Mouse (Mus musculus) cerebellum, adult 2 months (tissue): ENCODE results near the gene Epha3. TPM values are rescaled to one million over a fixed set of nuclear protein-coding genes. Genes with fewer than 3 reads are reported as not detected.

Experiments used
- DNase-seq, 2 experiments: peaks; one replicate each; pipeline ENCODE4 v3.0.0; 2021
- H3K27ac ChIP-seq: fragments of 200-500 bp; 2 replicates; pipeline ENCODE4 v1.5.1; 2012; ENCODE audit warnings: low read length, control low read depth, inconsistent platforms; ENCODE audit not compliant: insufficient read depth
- H3K27me3 ChIP-seq: fragments of 200-500 bp; 2 replicates; pipeline ENCODE4 v1.6.1; 2012; ENCODE audit warnings: inconsistent platforms, mild to moderate bottlenecking, low read length, moderate library complexity; ENCODE audit not compliant: control insufficient read depth, insufficient read depth
- H3K4me1 ChIP-seq: fragments of 200-500 bp; 2 replicates; pipeline ENCODE4 v1.6.1; 2011; ENCODE audit warnings: low read length; ENCODE audit not compliant: control insufficient read depth, insufficient read depth
- H3K4me3 ChIP-seq: fragments of 200-500 bp; replicated peaks from 2 replicates; pipeline ENCODE3; 2011; ENCODE audit warnings: mild to moderate bottlenecking, low read depth, low read length, control low read depth; ENCODE audit not compliant: insufficient read depth
- CTCF ChIP-seq: fragments of 200-500 bp; IDR thresholded peaks from 2 replicates; pipeline ENCODE4 v1.5.1; 2011; ENCODE audit warnings: low read depth, mild to moderate bottlenecking, control low read depth, low read length, moderate library complexity, borderline replicate concordance; ENCODE audit not compliant: insufficient read depth
- POLR2A ChIP-seq: fragments of 200-500 bp; IDR thresholded peaks from 2 replicates; pipeline ENCODE4 v1.6.1; 2011; ENCODE audit warnings: low read length, control low read depth, borderline replicate concordance; ENCODE audit not compliant: insufficient read depth
- WGBS: fragments of 180-500 bp; shearing (Covaris S2); methylation state at CpG from one replicate; pipeline ENCODE4 v1.1.7; 2018; 5-methylcytosine and 5-hydroxymethylcytosine counted together
- polyA plus RNA-seq: library from polyadenylated mRNA; depleted of rRNA; stranded (reverse); fragments of >200 nt; gene quantifications from 2 replicates; pipeline ENCODE4 v1.2.3, GENCODE M21; 2012

Epha3 gene
- polyA plus RNA-seq, 1 experiment, result 5.3 TPM

GRCm38 (mm10) chr16:63856658-63857552 is 7.1 kb downstream of the Epha3 start:
- peak overlapping the region; percentile 72 for H3K27ac ChIP-seq
- DNase-seq, result peak; percentile 84 to 86
- H3K4me1 ChIP-seq, result peaks cover 2% of the 10 kb centered on the region; the same call in 1 of the 2 replicates
- H3K4me3 ChIP-seq, result peak overlapping the region; percentile 94
- 1% methylated on average over 33 of the region's 33 CpGs for WGBS
- no peaks in the 10 kb centered on the region for H3K27me3 ChIP-seq
- TF ChIP-seq POLR2A, result peak; percentile 9; the same call in 1 of the 2 replicates
- TF ChIP-seq CTCF, result peak; percentile 66

- DNase-seq, result no peak
Measured at GRCm38 (mm10) chr16:63850297-63850696, 13.7 kb downstream of the Epha3 start.

DNA sequence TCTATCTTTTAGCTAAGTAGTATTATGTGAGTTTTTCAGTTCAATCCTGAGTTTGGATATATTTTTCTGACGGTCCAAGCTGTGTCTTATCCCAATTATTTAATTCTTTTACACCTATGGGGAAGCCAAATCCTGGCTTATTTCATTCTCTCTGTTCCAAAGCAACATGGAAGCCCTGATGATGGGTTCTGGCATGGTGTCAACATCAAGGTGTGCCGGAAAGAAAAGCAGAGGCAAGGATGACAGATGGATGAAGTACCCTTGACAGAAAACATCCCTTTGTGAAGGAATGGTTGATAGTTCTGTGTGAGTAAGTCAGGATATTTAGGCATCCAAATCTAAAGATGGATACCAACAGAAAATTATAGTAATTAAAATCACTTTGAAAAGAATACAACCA is 21.1 kb downstream of the Epha3 start:
- 39% methylated on average over 2 of the region's 2 CpGs for WGBS
- Histone ChIP-seq H3K4me3 (no peak overlapping the region), H3K4me1 (no peaks in the 10 kb centered on the region), H3K27me3 (no peaks in the 10 kb centered on the region), H3K27ac (no peak overlapping the region)
- TF ChIP-seq CTCF (no peak), POLR2A (no peak)
- no peak for DNase-seq

More at GRCm38 (mm10) chr16:63850297-63850696, 13.7 kb downstream of the Epha3 start:
- H3K4me3 ChIP-seq, result no peak overlapping the region
- H3K27me3 ChIP-seq, result no peaks in the 10 kb centered on the region
- TF ChIP-seq POLR2A, result no peak
- TF ChIP-seq CTCF, result no peak
- no peaks in the 10 kb centered on the region for H3K4me1 ChIP-seq
- 90% methylated on average over 3 of the region's 3 CpGs for WGBS
- H3K27ac ChIP-seq, result no peak overlapping the region

DNA sequence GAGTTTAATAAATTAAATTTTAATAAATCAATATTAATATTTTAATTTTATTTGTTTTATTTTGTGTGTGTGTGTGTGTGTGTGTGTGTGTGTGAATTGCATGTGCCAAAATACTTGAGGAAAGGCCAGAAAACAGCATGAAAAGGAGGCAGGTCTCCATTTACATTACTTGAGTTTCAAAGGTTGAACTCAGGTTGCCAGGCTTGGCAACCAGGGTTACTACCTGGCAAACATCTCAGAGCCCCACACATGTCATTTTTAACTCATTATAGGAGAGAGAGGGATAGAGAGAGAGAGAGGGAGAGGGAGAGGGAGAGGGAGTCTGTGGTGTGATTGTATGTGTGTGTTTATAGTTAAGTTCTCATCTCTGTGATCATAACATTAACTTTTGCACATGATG is 26.5 kb downstream of the Epha3 start:
- Histone ChIP-seq H3K27ac (no peak overlapping the region), H3K4me3 (no peak overlapping the region), H3K27me3 (no peaks in the 10 kb centered on the region), H3K4me1 (no peaks in the 10 kb centered on the region)
- peak in 1 of 2 experiments; percentile 24 for DNase-seq
- TF ChIP-seq POLR2A (no peak), CTCF (no peak)

DNA sequence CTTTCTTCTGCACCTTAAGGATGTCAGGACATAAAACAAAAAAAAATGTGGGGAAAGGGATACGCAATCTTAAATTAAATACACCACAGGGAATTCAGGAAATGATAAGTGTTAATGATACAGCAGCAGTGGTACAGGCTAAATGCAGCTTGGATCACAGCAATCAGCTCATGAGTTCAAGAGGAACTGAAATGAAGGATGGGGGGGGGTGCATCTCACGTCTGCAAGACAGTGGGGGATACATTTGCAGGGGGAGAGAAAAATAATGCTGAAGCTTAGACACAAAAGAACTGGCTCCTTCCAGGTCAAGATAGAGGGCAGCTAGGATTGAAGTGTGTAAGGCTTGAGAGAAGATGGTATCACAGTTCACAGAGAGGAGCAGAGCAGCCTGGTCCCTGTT is 42.8 kb downstream of the Epha3 start:
- TF ChIP-seq POLR2A (no peak), CTCF (no peak)
- H3K27me3 ChIP-seq, result no peaks in the 10 kb centered on the region
- 86% methylated on average over 2 of the region's 2 CpGs for WGBS
- no peaks in the 10 kb centered on the region; the same call in 1 of the 2 replicates for H3K4me1 ChIP-seq
- DNase-seq, result no peak
- H3K4me3 ChIP-seq, result no peak overlapping the region
- H3K27ac ChIP-seq, result no peak overlapping the region

DNA sequence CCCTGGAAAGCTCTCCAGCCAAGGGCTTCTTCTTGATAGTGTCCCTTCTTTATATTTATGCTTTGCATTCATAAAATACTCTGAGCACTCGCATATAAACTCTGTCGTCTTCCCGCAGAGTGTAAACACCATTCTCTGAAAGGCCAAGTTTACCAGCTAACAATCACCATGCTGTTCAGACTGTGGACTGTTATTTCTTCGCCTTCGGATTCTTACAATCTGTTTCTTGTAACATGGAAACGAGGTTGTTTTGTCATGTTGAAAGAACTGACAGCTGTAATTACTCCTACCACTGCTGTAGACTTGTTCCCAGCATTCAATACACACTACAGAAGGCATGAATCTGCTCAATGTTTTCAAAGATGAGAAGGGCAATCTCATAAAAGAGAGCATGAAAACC is 46.4 kb downstream of the Epha3 start:
- no peak overlapping the region for H3K27ac ChIP-seq
- H3K4me3 ChIP-seq, result no peak overlapping the region
- 60% methylated on average over 6 of the region's 6 CpGs for WGBS
- no peak for DNase-seq
- TF ChIP-seq POLR2A (no peak), CTCF (no peak)
- no peaks in the 10 kb centered on the region; the same call in 1 of the 2 replicates for H3K4me1 ChIP-seq
- no peaks in the 10 kb centered on the region for H3K27me3 ChIP-seq

DNA sequence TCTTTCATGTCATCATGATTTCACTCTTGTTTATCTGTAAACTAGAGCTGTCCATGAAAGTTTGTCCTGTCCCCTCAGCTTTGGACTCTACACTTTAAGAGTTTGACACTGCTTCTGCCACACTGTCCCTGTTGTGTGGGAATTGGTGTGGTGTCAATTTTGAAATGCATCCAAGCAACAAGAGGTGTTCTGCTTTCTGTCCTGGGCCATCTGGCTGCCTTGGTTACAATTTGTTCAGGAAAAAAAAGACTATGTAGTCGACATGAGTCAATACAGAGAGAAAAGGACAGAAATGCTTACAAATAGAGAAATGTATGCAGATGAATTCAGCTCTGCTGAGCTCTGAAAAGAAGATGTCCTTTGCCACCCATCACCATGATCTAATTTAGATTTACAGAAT is 47.3 kb downstream of the Epha3 start:
- H3K27me3 ChIP-seq, result no peaks in the 10 kb centered on the region
- peak; percentile 60 to 90 for DNase-seq
- no peaks in the 10 kb centered on the region; the same call in 1 of the 2 replicates for H3K4me1 ChIP-seq
- H3K27ac ChIP-seq, result no peak overlapping the region
- TF ChIP-seq CTCF (no peak), POLR2A (no peak)
- H3K4me3 ChIP-seq, result no peak overlapping the region
- 3% methylated on average over 1 of the region's 1 CpGs for WGBS

GRCm38 (mm10) chr16:63809871-63810270 is 54.1 kb downstream of the Epha3 start:
- DNase-seq, result no peak
- WGBS, result 69% methylated on average over 5 of the region's 5 CpGs
- H3K4me3 ChIP-seq, result no peak overlapping the region
- H3K27me3 ChIP-seq, result no peaks in the 10 kb centered on the region
- no peak overlapping the region for H3K27ac ChIP-seq
- no peak for TF ChIP-seq POLR2A
- no peak for TF ChIP-seq CTCF
- no peaks in the 10 kb centered on the region; the same call in 1 of the 2 replicates for H3K4me1 ChIP-seq
